Mouse (Mus musculus) bone marrow macrophage, adult 2 months (primary cell): ENCODE measurements at regions not wholly inside any gene's neighbourhood (a gene's known extent, or its start where the extent isn't known, plus 50 kb on each side); places are given as distances from the start of the nearest gene placed in this dataset.

Source experiments
- H3K27ac ChIP-seq: 2 replicates; pipeline ENCODE4 v1.5.1; 2012; ENCODE audit warnings: low read depth, low read length; ENCODE audit not compliant: insufficient read depth
- H3K4me1 ChIP-seq: 2 replicates; pipeline ENCODE4 v1.6.1; 2012; ENCODE audit warnings: low read length; ENCODE audit not compliant: control insufficient read depth, insufficient read depth
- H3K4me3 ChIP-seq: 2 replicates; pipeline ENCODE4 v1.5.1; 2012; ENCODE audit warnings: mild to moderate bottlenecking, low read length, moderate library complexity; ENCODE audit not compliant: insufficient read depth
- CTCF ChIP-seq: IDR thresholded peaks from 2 replicates; pipeline ENCODE4 v1.5.1; 2012; ENCODE audit warnings: low read depth, mild to moderate bottlenecking, low read length, moderate library complexity
- POLR2A ChIP-seq: IDR thresholded peaks from 2 replicates; pipeline ENCODE4 v1.6.1; 2012; ENCODE audit warnings: mild to moderate bottlenecking, low read depth, low read length, borderline replicate concordance

DNA sequence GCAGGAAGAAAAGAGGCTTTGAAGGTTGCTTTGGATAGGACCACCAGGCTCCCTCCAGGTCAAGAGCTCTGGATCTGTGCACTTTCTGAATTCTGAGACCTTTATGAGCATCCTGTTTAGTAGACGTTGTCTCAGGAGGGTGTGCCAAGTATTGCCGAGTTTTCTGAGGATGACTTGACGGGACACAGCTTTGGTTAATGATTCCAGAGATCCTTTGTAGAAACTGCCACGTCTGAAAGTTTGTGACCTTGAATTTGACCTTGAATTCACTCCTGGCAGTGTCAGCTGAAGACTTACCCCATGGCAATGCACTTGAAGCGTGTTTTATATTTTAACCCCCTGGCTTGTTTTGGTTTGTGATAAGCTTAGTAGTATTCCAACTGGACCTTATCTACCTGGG lies 58.0 kb upstream of the Ercc6l2 start:
- Histone ChIP-seq H3K27ac (no peak overlapping the region), H3K4me1 (no peaks in the 10 kb centered on the region), H3K4me3 (no peak overlapping the region)
- no peak for TF ChIP-seq POLR2A
- TF ChIP-seq CTCF: no peak

DNA sequence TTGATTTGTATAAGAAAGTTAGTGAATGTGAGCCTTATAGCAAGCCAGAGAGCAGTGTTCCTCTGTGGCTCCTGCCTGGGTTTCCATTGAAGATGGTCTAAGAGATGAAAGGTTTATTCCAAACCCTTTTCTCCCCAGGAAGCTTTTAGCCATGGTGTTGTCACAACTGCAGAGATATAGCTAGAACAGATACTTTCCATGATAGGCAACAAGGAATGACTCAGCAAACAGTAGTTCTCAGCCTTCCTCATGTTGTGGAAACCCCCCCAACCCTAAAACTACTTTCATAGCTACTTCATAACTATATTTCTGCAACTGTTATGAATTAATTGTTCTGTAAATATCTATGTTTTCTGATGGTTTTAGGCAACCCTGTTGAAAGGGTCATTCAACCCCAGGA lies 53.5 kb upstream of the Ercc6l2 start:
- TF ChIP-seq CTCF: no peak
- TF ChIP-seq POLR2A: no peak
- H3K4me3 ChIP-seq: no peak overlapping the region
- H3K27ac ChIP-seq: no peak overlapping the region
- H3K4me1 ChIP-seq: no peaks in the 10 kb centered on the region
